Mouse (Mus musculus) midbrain, embryonic 14.5 days (tissue): ENCODE measurements around the gene Bahcc1. TPM values are rescaled to one million over a fixed set of nuclear protein-coding genes. Genes with fewer than 3 reads are reported as not detected.
A peak's percentile ranks its signal among the peaks of the same experiment; 100 is the strongest.

Source experiments
- ATAC-seq: fragments of 200-750 bp; cut with Nextera tagmentation; 2 replicates; pipeline ENCODE4 v1.8.0; 2017; ENCODE audit warnings: moderate number of reproducible peaks, moderate library complexity; ENCODE audit not compliant: low FRiP score, low TSS enrichment
- DNase-seq: peaks from one replicate; pipeline ENCODE4 v3.0.0-alpha.2; 2015
- H3K27ac ChIP-seq: fragments of 300-500 bp; sonication (generic); replicated peaks from 2 replicates; pipeline ENCODE4 v1.5.1; 2014; ENCODE audit warnings: mild to moderate bottlenecking, low read depth, low read length, moderate library complexity
- H3K27me3 ChIP-seq: fragments of 300-500 bp; sonication (generic); 2 replicates; pipeline ENCODE4 v1.6.1; 2014; ENCODE audit warnings: low read length, control low read depth, mixed read lengths; ENCODE audit not compliant: control insufficient read depth, insufficient read depth
- H3K36me3 ChIP-seq: fragments of 300-500 bp; sonication (generic); 2 replicates; pipeline ENCODE4 v1.6.1; 2014; ENCODE audit warnings: low read length, control low read depth; ENCODE audit not compliant: control insufficient read depth, insufficient read depth
- H3K4me1 ChIP-seq: fragments of 300-500 bp; sonication (generic); 2 replicates; pipeline ENCODE4 v1.6.1; 2014; ENCODE audit warnings: mild to moderate bottlenecking, antibody characterized with exemption, low read length, control low read depth; ENCODE audit not compliant: control insufficient read depth, insufficient read depth
- H3K4me2 ChIP-seq: fragments of 300-500 bp; sonication (generic); 2 replicates; pipeline ENCODE4 v1.6.1; 2014; ENCODE audit warnings: mild to moderate bottlenecking, low read length, moderate library complexity
- H3K4me3 ChIP-seq: fragments of 300-500 bp; sonication (generic); replicated peaks from 2 replicates; pipeline ENCODE4 v1.5.1; 2014; ENCODE audit warnings: low read depth, low read length
- H3K9ac ChIP-seq: fragments of 300-500 bp; sonication (generic); replicated peaks from 2 replicates; pipeline ENCODE4 v1.6.1; 2014; ENCODE audit warnings: mild to moderate bottlenecking, low read length, moderate library complexity
- H3K9me3 ChIP-seq: fragments of 300-500 bp; sonication (generic); 2 replicates; pipeline ENCODE4 v1.6.1; 2016; ENCODE audit warnings: low read length, control low read depth, mixed read lengths; ENCODE audit not compliant: control insufficient read depth
- WGBS: fragments of 180-500 bp; shearing (Covaris S2); extraction: QIAGEN DNeasy Blood & Tissue Kit; methylation state at CpG from one replicate; pipeline ENCODE4 v1.1.7; 2014; 5-methylcytosine and 5-hydroxymethylcytosine counted together
- polyA plus RNA-seq: library from polyadenylated mRNA; unstranded; fragments of >200 nt; fragmentation: Nextera tagmentation; extraction: Ambion mirVana; gene quantifications from 2 replicates; pipeline ENCODE4 v1.2.1, GENCODE M21; 2014

Bahcc1 gene
- polyA plus RNA-seq, 1 experiment from 2014 or later: 25.9 TPM

GRCm38 (mm10) chr11:120242726-120243530 is 10.2 kb downstream of the Bahcc1 start:
- peak overlapping the region; percentile 100 for H3K4me2 ChIP-seq
- peak overlapping the region; percentile 100 for H3K9ac ChIP-seq
- 20% methylated on average over 22 of the region's 22 CpGs for WGBS
- H3K36me3 ChIP-seq: peaks cover 6% of the 10 kb centered on the region
- peak overlapping the region; percentile 68 for H3K27ac ChIP-seq
- DNase-seq: peak; percentile 52
- no peaks in the 10 kb centered on the region for H3K27me3 ChIP-seq
- H3K9me3 ChIP-seq: no peaks in the 10 kb centered on the region
- ATAC-seq: no peak
- H3K4me3 ChIP-seq: peak overlapping the region; percentile 7; the same call in 1 of the 2 replicates
- peaks cover 67% of the 10 kb centered on the region for H3K4me1 ChIP-seq

GRCm38 (mm10) chr11:120243531-120243820 is 10.7 kb downstream of the Bahcc1 start:
- 27% methylated on average over 6 of the region's 6 CpGs for WGBS
- no peaks in the 10 kb centered on the region for H3K27me3 ChIP-seq
- ATAC-seq (no peak), DNase-seq (peak; percentile 39)
- H3K9ac ChIP-seq: peak overlapping the region; percentile 100
- H3K4me1 ChIP-seq: peaks cover 65% of the 10 kb centered on the region
- no peaks in the 10 kb centered on the region for H3K9me3 ChIP-seq
- H3K27ac ChIP-seq: peak overlapping the region; percentile 68
- H3K4me2 ChIP-seq: peak overlapping the region; percentile 100
- peaks cover 8% of the 10 kb centered on the region; the same call in 1 of the 2 replicates for H3K36me3 ChIP-seq
- 0 out of 2 replicates have a peak overlapping the region, but pooled peaks have one; percentile 7 for H3K4me3 ChIP-seq

GRCm38 (mm10) chr11:120248160-120248793 is 15.5 kb downstream of the Bahcc1 start:
- Histone ChIP-seq H3K27ac (0 out of 2 replicates have a peak overlapping the region, but pooled peaks have one; percentile 20), H3K4me1 (peaks cover 41% of the 10 kb centered on the region), H3K36me3 (peaks cover 13% of the 10 kb centered on the region; the same call in 1 of the 2 replicates), H3K4me3 (no peak overlapping the region), H3K4me2 (no peak overlapping the region), H3K9me3 (no peaks in the 10 kb centered on the region), H3K9ac (no peak overlapping the region), H3K27me3 (no peaks in the 10 kb centered on the region)
- DNase-seq (no peak), ATAC-seq (no peak)
- 84% methylated on average over 10 of the region's 10 CpGs for WGBS

- DNase-seq: no peak
- Histone ChIP-seq H3K4me2 (no peak overlapping the region), H3K36me3 (peaks cover 14% of the 10 kb centered on the region), H3K27me3 (no peaks in the 10 kb centered on the region), H3K4me1 (peaks cover 37% of the 10 kb centered on the region), H3K9ac (no peak overlapping the region), H3K27ac (no peak overlapping the region), H3K9me3 (no peaks in the 10 kb centered on the region), H3K4me3 (no peak overlapping the region)
- no peak for ATAC-seq
- 87% methylated on average over 6 of the region's 6 CpGs for WGBS
These were observed 16.2 kb downstream of the Bahcc1 start for GRCm38 (mm10) chr11:120248899-120249298.

GRCm38 (mm10) chr11:120250991-120251949 is 18.5 kb downstream of the Bahcc1 start:
- Histone ChIP-seq H3K9me3 (no peaks in the 10 kb centered on the region), H3K27me3 (no peaks in the 10 kb centered on the region), H3K36me3 (peaks cover 10% of the 10 kb centered on the region; the same call in 1 of the 2 replicates), H3K4me2 (no peak overlapping the region), H3K9ac (no peak overlapping the region), H3K27ac (no peak overlapping the region), H3K4me1 (peaks cover 49% of the 10 kb centered on the region), H3K4me3 (no peak overlapping the region)
- WGBS: 83% methylated on average over 18 of the region's 18 CpGs
- ATAC-seq: no peak
- no peak for DNase-seq

- H3K4me3 ChIP-seq: no peak overlapping the region
- 46% methylated on average over 6 of the region's 6 CpGs for WGBS
- 0 out of 2 replicates have a peak overlapping the region, but pooled peaks have one; percentile 5 for H3K27ac ChIP-seq
- ATAC-seq (no peak), DNase-seq (no peak)
- H3K4me1 ChIP-seq: peaks cover 54% of the 10 kb centered on the region
- H3K9ac ChIP-seq: no peak overlapping the region
- peaks cover 10% of the 10 kb centered on the region; the same call in 1 of the 2 replicates for H3K36me3 ChIP-seq
- no peaks in the 10 kb centered on the region for H3K9me3 ChIP-seq
- no peak overlapping the region; the same call in 1 of the 2 replicates for H3K4me2 ChIP-seq
- no peaks in the 10 kb centered on the region for H3K27me3 ChIP-seq
These were observed 19.2 kb downstream of the Bahcc1 start for GRCm38 (mm10) chr11:120251950-120252308.

GRCm38 (mm10) chr11:120252398-120252797 is 19.7 kb downstream of the Bahcc1 start:
- Histone ChIP-seq H3K36me3 (peaks cover 10% of the 10 kb centered on the region; the same call in 1 of the 2 replicates), H3K27ac (0 out of 2 replicates have a peak overlapping the region, but pooled peaks have one; percentile 5), H3K4me1 (peaks cover 59% of the 10 kb centered on the region), H3K9ac (no peak overlapping the region), H3K27me3 (no peaks in the 10 kb centered on the region), H3K4me3 (no peak overlapping the region), H3K4me2 (no peak overlapping the region), H3K9me3 (no peaks in the 10 kb centered on the region)
- no peak for ATAC-seq
- WGBS: 31% methylated on average over 5 of the region's 5 CpGs
- no peak for DNase-seq
